Mouse (Mus musculus): ENCODE data around the gene Ints6. TPM values are rescaled to one million over a fixed set of nuclear protein-coding genes. Genes with fewer than 3 reads are reported as not detected.

Ints6 gene
- total RNA-seq, 2 experiments from 2014 or later = 35.8 to 37.6 TPM

- intact Hi-C loops (cut with DNase I) = no loop called here
- no peak for DNase-seq
Measured at GRCm38 (mm10) chr14:62637436-62638344, 123.3 kb downstream of the Ints6 start.

DNA sequence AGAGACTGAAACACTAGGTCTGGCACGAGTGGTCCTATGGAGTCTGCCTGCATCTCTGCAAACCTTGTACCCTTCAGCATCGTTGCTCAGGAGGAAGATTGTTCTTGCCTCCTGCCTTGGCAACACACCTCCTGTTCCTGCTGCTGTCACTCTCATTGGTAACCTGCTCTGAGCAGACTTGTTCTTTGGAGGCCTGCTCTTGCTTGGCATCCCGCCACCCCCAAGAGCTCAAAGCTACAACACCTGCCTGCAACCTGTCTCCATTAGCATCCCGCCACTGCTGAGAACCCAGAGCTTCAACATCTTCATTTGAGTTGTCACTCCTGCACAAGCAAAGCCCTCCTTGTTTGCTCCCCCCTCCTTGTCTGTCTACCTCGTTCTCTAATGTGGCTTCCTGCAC lies 133.0 kb downstream of the Ints6 start:
- intact Hi-C loops (cut with DNase I) = no loop called here
- peak; percentile 46 for DNase-seq

Other genes starting within 250 kb of the Ints6 start
- gene Fam124a, start 205.4 kb downstream of the Ints6 start, total RNA-seq (2021) = 100 to 1,000 TPM in 1 of 2 experiments, 10 to 100 TPM in 1; 96.3 to 104 TPM
- gene Gm4131, start 194.2 kb downstream of the Ints6 start, total RNA-seq (2021) = not detected
- under 1 TPM in 1 of 2 experiments, not detected in 1; 0.28 TPM for gene Serpine3, start 97.5 kb downstream of the Ints6 start, total RNA-seq (2021)
- gene Wdfy2, start 76.5 kb upstream of the Ints6 start, total RNA-seq (2021) = 10 to 100 TPM; 15.6 to 15.8 TPM
- gene Defb48, start 223.3 kb upstream of the Ints6 start, total RNA-seq (2021) = not detected
- not detected for gene Defb47, start 236.9 kb upstream of the Ints6 start, total RNA-seq (2021)